Comparison of ENCODE assay signal across 17 mouse cellular contexts in the genomic region with DNA sequence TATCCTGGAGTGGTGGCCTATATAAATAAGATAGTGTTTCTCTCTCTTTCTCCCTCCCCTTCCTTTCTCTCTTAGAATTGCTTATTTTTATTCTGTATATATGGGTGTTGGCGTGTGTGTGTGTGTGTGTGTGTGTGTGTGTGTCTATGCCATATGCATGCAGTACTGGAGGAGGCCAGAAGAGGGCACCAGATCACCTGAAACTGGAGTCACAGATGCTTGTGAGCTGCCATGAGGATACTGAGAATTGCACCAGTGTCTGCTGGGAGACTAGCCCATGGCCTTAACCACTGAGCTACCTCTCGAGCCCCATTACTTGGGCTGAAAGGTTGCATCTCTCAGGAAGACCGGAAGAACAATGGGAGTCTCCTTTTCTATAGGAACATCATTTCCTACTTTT.
A peak's percentile ranks its signal among the peaks of the same experiment; 100 is the strongest.
DNase-seq lines count a peak whose midpoint lies in the region; ATAC-seq and TF ChIP-seq lines count a peak whose summit lies in the region.
"Had no signal": no experiment of that assay in that cellular context is flagged by ENCODE, and none has a peak within 500 bp of the region (broad histone marks: within the 10 kb centered on the region; RNA-seq: fewer than 3 reads in every experiment).

No protein-coding gene starts in this region.

- peak; percentile 54 for TF ChIP-seq CTCF in intestine, postnatal 0 days (IDR thresholded peaks at IDR 0.05; ENCODE audit: low read depth)
- TF ChIP-seq CTCF in small intestine, adult 2 months (IDR thresholded peaks at IDR 0.05; ENCODE audit: extremely low read depth, insufficient read length, insufficient replicate concordance, low read depth, low read length), result peak; percentile 22; the same call in 1 of the 2 replicates

- no peaks in the 10 kb centered on the region for H3K4me1 ChIP-seq in intestine, postnatal 0 days (replicated peaks; ENCODE audit: control insufficient read depth, insufficient read depth, low read length)
- H3K4me1 ChIP-seq in intestine, embryonic 16.5 days (ENCODE audit: control insufficient read depth, insufficient read depth, low read length), result peaks cover 16% of the 10 kb centered on the region
- peaks cover 5% of the 10 kb centered on the region; the same call in 1 of the 2 replicates for H3K4me1 ChIP-seq in small intestine, adult 2 months (ENCODE audit: control insufficient read depth, insufficient read depth, insufficient read length, low read length)

- H3K27me3 ChIP-seq in intestine, postnatal 0 days (replicated peaks; ENCODE audit: control insufficient read depth, insufficient read depth, low read length), result no peaks in the 10 kb centered on the region
- no peaks in the 10 kb centered on the region for H3K27me3 ChIP-seq in intestine, embryonic 16.5 days (replicated peaks; ENCODE audit: control insufficient read depth, insufficient read depth, low read length)
- H3K27me3 ChIP-seq in small intestine, adult 2 months (ENCODE audit: control insufficient read depth, insufficient read depth, low read length), result no peaks in the 10 kb centered on the region
- H3K27me3 ChIP-seq: embryonic facial prominence, embryonic 12.5 days; heart, embryonic 12.5 days; limb, embryonic 12.5 days; midbrain, embryonic 15.5 days; neural tube, embryonic 13.5 days had no signal

- no peak for ATAC-seq in intestine, postnatal 0 days
- no peak for ATAC-seq in intestine, embryonic 16.5 days
- ATAC-seq: midbrain, embryonic 15.5 days had no signal

- H3K9me3 ChIP-seq in intestine, postnatal 0 days (ENCODE audit: control insufficient read depth), result 0 out of 2 replicates have a peak, but pooled peaks cover 3% of the 10 kb centered on the region
- no peaks in the 10 kb centered on the region for H3K9me3 ChIP-seq in intestine, embryonic 16.5 days (ENCODE audit: control insufficient read depth, low read length)
- H3K9me3 ChIP-seq: embryonic facial prominence, embryonic 12.5 days; limb, embryonic 12.5 days; midbrain, embryonic 15.5 days; neural tube, embryonic 13.5 days had no signal

- no peak overlapping the region for H3K27ac ChIP-seq in intestine, postnatal 0 days (ENCODE audit: low read depth, low read length)
- H3K27ac ChIP-seq in intestine, embryonic 16.5 days (ENCODE audit: low read length), result no peak overlapping the region
- no peak overlapping the region for H3K27ac ChIP-seq in small intestine, adult 2 months (ENCODE audit: insufficient read depth, low read depth, low read length)
- H3K27ac ChIP-seq: embryonic facial prominence, embryonic 12.5 days; hindbrain, embryonic 14.5 days; limb, embryonic 12.5 days; midbrain, embryonic 15.5 days; neural tube, embryonic 13.5 days had no signal

- TF ChIP-seq POLR2A in small intestine, adult 2 months (IDR thresholded peaks at IDR 0.05; ENCODE audit: low read depth, low read length), result no peak

- peak; percentile 18 for DNase-seq in right cerebral cortex, postnatal 14 days
- DNase-seq in right cerebral cortex, postnatal 10 days (ENCODE audit: low spot score in 2 of 2), result no peak
- DNase-seq in NIH3T3 (ENCODE audit: low read depth), result peak; percentile 6
- DNase-seq in frontal cortex, adult 2 months (ENCODE audit: extremely low spot score in 1 of 2, low spot score in 1 of 2), result no peak
- no peak for DNase-seq in testis, postnatal 10 days (ENCODE audit: low spot score)
- DNase-seq: adrenal gland, adult 2 months; gastrocnemius, postnatal 10 days; lung, postnatal 14 days had no signal

- no peak overlapping the region for H3K4me2 ChIP-seq in intestine, postnatal 0 days (replicated peaks; ENCODE audit: low read depth)
- no peak overlapping the region for H3K4me2 ChIP-seq in intestine, embryonic 16.5 days (ENCODE audit: low read depth, low read length)
- H3K4me2 ChIP-seq: embryonic facial prominence, embryonic 12.5 days; heart, embryonic 12.5 days; hindbrain, embryonic 14.5 days; limb, embryonic 12.5 days; midbrain, embryonic 15.5 days; neural tube, embryonic 13.5 days had no signal

- WGBS in intestine, postnatal 0 days, result 92% methylated on average over 3 of the region's 3 CpGs
- WGBS in intestine, embryonic 16.5 days, result 92% methylated on average over 3 of the region's 3 CpGs
- over 99% methylated on average over 3 of the region's 3 CpGs for WGBS in small intestine, adult 2 months

- H3K36me3 ChIP-seq in intestine, postnatal 0 days (ENCODE audit: control insufficient read depth, insufficient read depth), result no peaks in the 10 kb centered on the region
- H3K36me3 ChIP-seq in intestine, embryonic 16.5 days (ENCODE audit: control insufficient read depth, insufficient read depth, low read length), result no peaks in the 10 kb centered on the region
- H3K36me3 ChIP-seq in small intestine, adult 2 months (ENCODE audit: control insufficient read depth, insufficient read depth, low read length), result no peaks in the 10 kb centered on the region
- H3K36me3 ChIP-seq: embryonic facial prominence, embryonic 12.5 days; limb, embryonic 12.5 days; midbrain, embryonic 15.5 days had no signal

- no peak overlapping the region for H3K4me3 ChIP-seq in intestine, postnatal 0 days (ENCODE audit: low read depth, low read length)
- H3K4me3 ChIP-seq in intestine, embryonic 16.5 days (ENCODE audit: low read length), result no peak overlapping the region
- H3K4me3 ChIP-seq in small intestine, adult 2 months (ENCODE audit: low read depth, low read length), result no peak overlapping the region
- H3K4me3 ChIP-seq: embryonic facial prominence, embryonic 12.5 days; heart, embryonic 12.5 days; limb, embryonic 12.5 days; midbrain, embryonic 15.5 days; neural tube, embryonic 13.5 days had no signal

- H3K9ac ChIP-seq in intestine, postnatal 0 days (ENCODE audit: low read depth, low read length), result no peak overlapping the region
- H3K9ac ChIP-seq in intestine, embryonic 16.5 days (ENCODE audit: low read depth, low read length), result no peak overlapping the region
- H3K9ac ChIP-seq: embryonic facial prominence, embryonic 12.5 days; heart, embryonic 12.5 days; hindbrain, embryonic 14.5 days; limb, embryonic 12.5 days; midbrain, embryonic 15.5 days; neural tube, embryonic 13.5 days had no signal

Comparison
In these comparisons a context has a peak if more than half of its experiments do, and no peak if none do; other contexts are left out.
1. DNase-seq: peak in right cerebral cortex, postnatal 14 days (single experiment) and NIH3T3 (single experiment); none in right cerebral cortex, postnatal 10 days (0 of 2), frontal cortex, adult 2 months (0 of 2) and testis, postnatal 10 days (single experiment).